Mouse (Mus musculus) heart, postnatal 0 days (tissue): ENCODE measurements around the gene Stx8. TPM values are rescaled to one million over a fixed set of nuclear protein-coding genes. Genes with fewer than 3 reads are reported as not detected.

Experiments used
- ATAC-seq: fragments of 200-750 bp; cut with Nextera tagmentation; 2 replicates; pipeline ENCODE4 v1.8.0; 2017; ENCODE audit warnings: low read depth, moderate number of reproducible peaks, moderate library complexity; ENCODE audit not compliant: insufficient read depth
- DNase-seq: peaks from one replicate; pipeline ENCODE4 v3.0.0-alpha.2; 2016; ENCODE audit warnings: low spot score
- H3K27ac ChIP-seq: fragments of 300-500 bp; sonication (generic); 2 replicates; pipeline ENCODE4 v1.5.1; 2014; ENCODE audit warnings: low read depth, mild to moderate bottlenecking
- H3K27me3 ChIP-seq: fragments of 300-500 bp; sonication (generic); 2 replicates; pipeline ENCODE4 v1.6.1; 2014; ENCODE audit warnings: low read length, mixed read lengths; ENCODE audit not compliant: control insufficient read depth, insufficient read depth
- H3K36me3 ChIP-seq: fragments of 300-500 bp; sonication (generic); replicated peaks from 2 replicates; pipeline ENCODE4 v1.6.1; 2014; ENCODE audit warnings: low read length, mixed read lengths; ENCODE audit not compliant: control insufficient read depth, insufficient read depth
- H3K4me1 ChIP-seq: fragments of 300-500 bp; sonication (generic); 2 replicates; pipeline ENCODE4 v1.6.1; 2014; ENCODE audit warnings: antibody characterized with exemption; ENCODE audit not compliant: control insufficient read depth, insufficient read depth
- H3K4me2 ChIP-seq: fragments of 300-500 bp; sonication (generic); 2 replicates; pipeline ENCODE4 v1.6.1; 2014; ENCODE audit warnings: low read depth, mild to moderate bottlenecking, low read length, moderate library complexity
- H3K4me3 ChIP-seq: fragments of 300-500 bp; sonication (generic); 2 replicates; pipeline ENCODE4 v1.5.1; 2014; ENCODE audit warnings: low read depth, low read length
- H3K9ac ChIP-seq: fragments of 300-500 bp; sonication (generic); replicated peaks from 2 replicates; pipeline ENCODE4 v1.6.1; 2014; ENCODE audit warnings: low read depth, low read length, mixed read lengths
- H3K9me3 ChIP-seq: fragments of 300-500 bp; sonication (generic); replicated peaks from 2 replicates; pipeline ENCODE4 v1.6.1; 2016; ENCODE audit warnings: low read length; ENCODE audit not compliant: control insufficient read depth
- CTCF ChIP-seq: IDR thresholded peaks from 2 replicates; pipeline ENCODE4 v1.5.1; 2016; ENCODE audit warnings: antibody characterized with exemption, control low read depth, low read depth
- EP300 ChIP-seq: IDR thresholded peaks from 2 replicates; pipeline ENCODE4 v1.6.1; 2016; ENCODE audit warnings: antibody characterized with exemption, low read depth
- WGBS: fragments of 180-500 bp; shearing (Covaris S2); extraction: QIAGEN DNeasy Blood & Tissue Kit; methylation state at CpG from one replicate; pipeline ENCODE4 v1.1.7; 2014; 5-methylcytosine and 5-hydroxymethylcytosine counted together
- polyA plus RNA-seq: library from polyadenylated mRNA; unstranded; fragments of >200 nt; fragmentation: Nextera tagmentation; extraction: Ambion mirVana; gene quantifications from 2 replicates; pipeline ENCODE4 v1.2.1, GENCODE M21; 2015
- total RNA-seq: library from RNA; depleted of rRNA; stranded (reverse); fragments of >200 nt; gene quantifications from 2 replicates; pipeline ENCODE4 v1.2.3, GENCODE M21; 2014; ENCODE audit warnings: low replicate concordance

The Stx8 gene
- total and polyA plus RNA-seq, 2 experiments from 2014 or later: 15.9 to 69.0 TPM

GRCm38 (mm10) chr11:68106053-68106452 is 140.1 kb downstream of the Stx8 start:
- H3K4me2 ChIP-seq: no peak overlapping the region
- WGBS: 78% methylated on average over 3 of the region's 3 CpGs

DNA sequence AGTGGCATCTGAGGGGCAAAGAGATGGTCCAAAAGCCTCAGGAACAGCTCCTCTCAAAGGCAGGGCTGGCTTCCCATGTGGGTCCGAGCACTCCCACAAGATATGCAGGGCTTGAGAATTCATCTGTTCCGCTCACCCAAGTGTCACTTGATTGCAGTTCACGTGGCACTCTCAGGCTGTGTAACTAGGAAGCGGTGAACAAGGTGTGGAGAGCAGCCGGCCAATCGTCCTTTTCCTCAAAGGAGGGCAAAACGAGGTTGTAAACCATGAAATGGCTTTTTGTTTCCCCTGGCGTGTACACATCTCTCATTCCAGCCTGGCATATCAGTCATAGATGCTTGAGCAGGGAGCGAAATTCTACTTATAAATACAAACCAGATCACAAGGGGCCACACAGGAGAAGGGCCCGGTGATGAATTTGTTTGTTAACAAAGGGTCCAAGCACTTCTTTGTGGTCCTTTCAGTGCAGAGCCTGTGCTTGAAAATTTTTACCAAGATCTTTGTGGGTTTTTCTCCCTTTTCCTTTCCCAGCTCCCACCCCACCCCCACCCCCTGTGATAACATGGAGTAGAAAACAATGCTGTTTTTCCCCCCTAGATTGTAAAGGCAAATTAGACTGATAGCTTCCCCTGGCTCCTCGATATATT is 147.6 kb downstream of the Stx8 start:
- WGBS: 31% methylated on average over 11 of the region's 11 CpGs
- no peak overlapping the region for H3K27ac ChIP-seq
- no peak overlapping the region for H3K4me3 ChIP-seq
- no peak for TF ChIP-seq EP300
- no peak for TF ChIP-seq CTCF
- ATAC-seq (no peak), DNase-seq (peak; percentile 21)
- no peaks in the 10 kb centered on the region for H3K36me3 ChIP-seq
- H3K27me3 ChIP-seq: no peaks in the 10 kb centered on the region
- no peak overlapping the region for H3K9ac ChIP-seq
- H3K4me2 ChIP-seq: no peak overlapping the region
- H3K4me1 ChIP-seq: no peaks in the 10 kb centered on the region
- no peaks in the 10 kb centered on the region for H3K9me3 ChIP-seq

More at GRCm38 (mm10) chr11:68106053-68106452, 140.1 kb downstream of the Stx8 start:
- H3K9ac ChIP-seq: no peak overlapping the region
- TF ChIP-seq EP300 (no peak), CTCF (no peak)
- H3K36me3 ChIP-seq: no peaks in the 10 kb centered on the region
- no peaks in the 10 kb centered on the region for H3K27me3 ChIP-seq
- H3K4me1 ChIP-seq: no peaks in the 10 kb centered on the region
- no peaks in the 10 kb centered on the region for H3K9me3 ChIP-seq
- ATAC-seq: no peak
- DNase-seq: no peak
- H3K27ac ChIP-seq: no peak overlapping the region
- no peak overlapping the region for H3K4me3 ChIP-seq

DNA sequence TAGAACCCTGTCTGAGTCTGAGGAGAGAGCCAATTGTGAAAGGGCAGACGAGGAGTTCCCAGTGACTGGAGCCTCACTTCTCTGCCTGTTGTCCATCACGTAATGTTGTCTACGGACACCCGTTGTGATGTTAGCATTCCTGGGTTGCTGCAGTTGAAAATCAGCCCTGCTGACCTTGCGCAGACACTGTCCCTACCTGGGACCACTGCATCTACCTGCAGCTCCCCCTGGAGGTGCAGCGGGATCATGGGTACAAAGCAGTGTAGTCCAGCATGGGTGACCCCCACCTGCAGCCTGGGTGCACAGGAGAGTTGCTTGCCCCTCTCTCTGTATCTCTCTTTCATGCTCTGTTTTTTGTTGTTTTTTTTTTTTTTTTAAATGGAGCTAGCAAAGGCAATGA is 148.2 kb downstream of the Stx8 start:
- no peak overlapping the region for H3K27ac ChIP-seq
- DNase-seq (no peak), ATAC-seq (no peak)
- no peak overlapping the region for H3K4me2 ChIP-seq
- H3K27me3 ChIP-seq: no peaks in the 10 kb centered on the region
- no peaks in the 10 kb centered on the region for H3K36me3 ChIP-seq
- H3K9me3 ChIP-seq: no peaks in the 10 kb centered on the region
- 33% methylated on average over 6 of the region's 6 CpGs for WGBS
- no peak overlapping the region for H3K4me3 ChIP-seq
- TF ChIP-seq CTCF: peak; percentile 27
- TF ChIP-seq EP300: no peak
- no peaks in the 10 kb centered on the region for H3K4me1 ChIP-seq
- H3K9ac ChIP-seq: no peak overlapping the region

DNA sequence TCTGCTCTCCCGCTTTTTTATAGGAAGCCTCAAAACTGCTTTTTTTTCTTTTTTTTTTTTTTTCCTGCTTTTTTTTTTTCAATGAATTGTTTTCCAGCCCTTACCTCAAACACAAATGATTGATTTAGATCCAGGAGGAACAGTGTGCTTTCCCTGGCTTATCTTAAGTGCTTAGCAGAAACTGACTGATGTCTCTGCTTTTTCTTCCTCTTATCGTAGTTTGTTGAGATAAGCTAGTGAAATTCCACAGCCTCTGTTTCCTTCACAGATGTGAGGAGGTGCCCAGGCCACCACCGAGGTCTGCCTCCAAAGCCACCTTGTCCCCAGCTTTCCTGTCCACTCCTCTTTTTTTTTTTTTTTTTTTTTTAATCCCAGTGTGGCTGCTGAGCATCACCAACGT is 150.2 kb downstream of the Stx8 start:
- Histone ChIP-seq H3K9me3 (no peaks in the 10 kb centered on the region), H3K27me3 (no peaks in the 10 kb centered on the region), H3K4me3 (no peak overlapping the region), H3K4me1 (no peaks in the 10 kb centered on the region), H3K4me2 (no peak overlapping the region), H3K27ac (no peak overlapping the region), H3K9ac (no peak overlapping the region), H3K36me3 (no peaks in the 10 kb centered on the region)
- no peak for ATAC-seq
- no peak for DNase-seq
- WGBS: 49% methylated on average over 4 of the region's 4 CpGs
- TF ChIP-seq CTCF: no peak
- no peak for TF ChIP-seq EP300

- Histone ChIP-seq H3K4me2 (no peak overlapping the region), H3K4me3 (no peak overlapping the region), H3K27ac (no peak overlapping the region), H3K4me1 (no peaks in the 10 kb centered on the region), H3K9ac (no peak overlapping the region), H3K9me3 (no peaks in the 10 kb centered on the region), H3K36me3 (no peaks in the 10 kb centered on the region), H3K27me3 (no peaks in the 10 kb centered on the region)
- ATAC-seq (no peak), DNase-seq (no peak)
- WGBS: 91% methylated on average over 10 of the region's 10 CpGs
- TF ChIP-seq CTCF (no peak), EP300 (no peak)
These were observed 152.1 kb downstream of the Stx8 start for GRCm38 (mm10) chr11:68117878-68118660.
